Mouse (Mus musculus): ENCODE measurements around the gene Cmklr1.

Gene Cmklr1

GRCm38 (mm10) chr5:113654206-113654605 lies 4.0 kb upstream of the Cmklr1 start:
- peak; percentile 75 for DNase-seq (ENCODE audit: low read depth, low spot score)

- no peak for DNase-seq (ENCODE audit: low read depth, low spot score)
These were observed 2.0 kb upstream of the Cmklr1 start for GRCm38 (mm10) chr5:113652215-113652614.

GRCm38 (mm10) chr5:113648647-113649211 lies 1.5 kb downstream of the Cmklr1 start:
- DNase-seq (ENCODE audit: low read depth, low spot score): no peak

GRCm38 (mm10) chr5:113647141-113647540 lies 3.1 kb downstream of the Cmklr1 start:
- no peak for DNase-seq (ENCODE audit: low read depth, low spot score)

- no peak for DNase-seq (ENCODE audit: low read depth, low spot score)
These were observed 5.7 kb downstream of the Cmklr1 start for GRCm38 (mm10) chr5:113644520-113644919.

GRCm38 (mm10) chr5:113643107-113643848 lies 6.9 kb downstream of the Cmklr1 start:
- DNase-seq (ENCODE audit: low read depth, low spot score): peak; percentile 83

- no peak for DNase-seq (ENCODE audit: low read depth, low spot score)
These were observed 9.2 kb downstream of the Cmklr1 start for GRCm38 (mm10) chr5:113641066-113641465.

GRCm38 (mm10) chr5:113639126-113639525 lies 11.1 kb downstream of the Cmklr1 start:
- DNase-seq (ENCODE audit: low read depth, low spot score): no peak

GRCm38 (mm10) chr5:113638055-113638454 lies 12.2 kb downstream of the Cmklr1 start:
- no peak for DNase-seq (ENCODE audit: low read depth, low spot score)

GRCm38 (mm10) chr5:113637631-113638030 lies 12.6 kb downstream of the Cmklr1 start:
- DNase-seq (ENCODE audit: low read depth, low spot score): no peak

- no peak for DNase-seq (ENCODE audit: low read depth, low spot score)
These were observed 14.2 kb downstream of the Cmklr1 start for GRCm38 (mm10) chr5:113635861-113636565.

- DNase-seq (ENCODE audit: low read depth, low spot score): no peak
These were observed 15.2 kb downstream of the Cmklr1 start for GRCm38 (mm10) chr5:113634887-113635610.

GRCm38 (mm10) chr5:113634024-113634651 lies 16.1 kb downstream of the Cmklr1 start:
- DNase-seq (ENCODE audit: low read depth, low spot score): peak; percentile 44

- DNase-seq (ENCODE audit: low read depth, low spot score): no peak
These were observed 17.1 kb downstream of the Cmklr1 start for GRCm38 (mm10) chr5:113633037-113633714.

- DNase-seq (ENCODE audit: low read depth, low spot score): no peak
These were observed 20.1 kb downstream of the Cmklr1 start for GRCm38 (mm10) chr5:113630116-113630515.

GRCm38 (mm10) chr5:113629248-113629647 lies 21.0 kb downstream of the Cmklr1 start:
- DNase-seq (ENCODE audit: low read depth, low spot score): no peak

GRCm38 (mm10) chr5:113627820-113628437 lies 22.3 kb downstream of the Cmklr1 start:
- no peak for DNase-seq (ENCODE audit: low read depth, low spot score)

- no peak for DNase-seq (ENCODE audit: low read depth, low spot score)
These were observed 23.2 kb downstream of the Cmklr1 start for GRCm38 (mm10) chr5:113626991-113627390.

- DNase-seq (ENCODE audit: low read depth, low spot score): no peak
These were observed 23.9 kb downstream of the Cmklr1 start for GRCm38 (mm10) chr5:113626352-113626751.

GRCm38 (mm10) chr5:113625068-113625467 lies 25.2 kb downstream of the Cmklr1 start:
- DNase-seq (ENCODE audit: low read depth, low spot score): no peak

- no peak for DNase-seq (ENCODE audit: low read depth, low spot score)
These were observed 27.2 kb downstream of the Cmklr1 start for GRCm38 (mm10) chr5:113623052-113623451.

Measured in ZHBTc4 (cell line).